Mouse (Mus musculus): Measurements from ENCODE around the gene Gnb1l.

DNA sequence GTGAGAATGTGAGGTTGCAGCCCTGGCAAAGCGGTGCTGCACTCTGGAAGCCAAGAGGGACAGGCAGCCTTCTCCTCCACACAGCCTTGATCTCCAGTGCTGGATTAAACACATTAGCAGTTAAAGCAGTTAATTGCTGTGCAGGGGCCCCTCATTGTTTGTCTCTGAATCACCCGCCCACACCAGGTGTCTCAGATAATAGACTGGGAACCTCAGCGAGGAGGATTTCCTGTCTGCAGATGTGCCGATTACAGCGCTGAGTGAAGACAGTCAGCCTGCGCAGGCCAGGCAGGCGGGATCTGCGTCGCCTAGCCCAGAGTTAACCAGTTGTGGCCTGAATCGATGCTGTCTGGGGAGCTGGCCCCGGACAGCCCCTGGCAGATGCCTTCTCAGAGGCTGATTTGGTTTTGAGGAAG lies 38.5 kb upstream of the Gnb1l start:
- TF ChIP-seq MYOG (IDR thresholded peaks at IDR 0.05; ENCODE audit: control insufficient read depth, extremely low read depth, insufficient read length): no peak
- no peak for TF ChIP-seq CTCF (IDR thresholded peaks at IDR 0.05; ENCODE audit: control insufficient read depth, insufficient read depth, insufficient read length)
- peak; percentile 21 for TF ChIP-seq MAX (IDR thresholded peaks at IDR 0.05)
- TF ChIP-seq FOSL1 (IDR thresholded peaks at IDR 0.05; ENCODE audit: insufficient read depth, low read length, poor library complexity, severe bottlenecking): peak; percentile 52
- no peak for TF ChIP-seq CEBPB (IDR thresholded peaks at IDR 0.05; ENCODE audit: low read depth)
- peak; percentile 91 for TF ChIP-seq MYOD1 (IDR thresholded peaks at IDR 0.05; ENCODE audit: control insufficient read depth, insufficient read length, low read depth)
- TF ChIP-seq USF1 (IDR thresholded peaks at IDR 0.05; ENCODE audit: low read depth): no peak
